Mouse (Mus musculus) heart, embryonic 11.5 days (tissue): Measurements from ENCODE around the gene Exoc6b. TPM values are rescaled to one million over a fixed set of nuclear protein-coding genes. Genes with fewer than 3 reads are reported as not detected.

ENCODE experiments used
- ATAC-seq: fragments of 200-750 bp; cut with Nextera tagmentation; replicated peaks from 2 replicates; pipeline ENCODE4 v1.8.0; 2017; ENCODE audit warnings: moderate library complexity; ENCODE audit not compliant: insufficient number of reproducible peaks, low FRiP score, low TSS enrichment
- H3K27ac ChIP-seq: fragments of 300-500 bp; sonication (generic); 2 replicates; pipeline ENCODE4 v1.5.1; 2014; ENCODE audit warnings: mild to moderate bottlenecking, low read depth, low read length
- H3K27me3 ChIP-seq: fragments of 300-500 bp; sonication (generic); 2 replicates; pipeline ENCODE4 v1.6.1; 2014; ENCODE audit warnings: mild to moderate bottlenecking, low read length, mixed read lengths; ENCODE audit not compliant: control insufficient read depth, insufficient read depth
- H3K36me3 ChIP-seq: fragments of 300-500 bp; sonication (generic); 2 replicates; pipeline ENCODE4 v1.6.1; 2014; ENCODE audit warnings: mild to moderate bottlenecking, low read length, moderate library complexity, mixed read lengths; ENCODE audit not compliant: control insufficient read depth, insufficient read depth
- H3K4me1 ChIP-seq: fragments of 300-500 bp; sonication (generic); 2 replicates; pipeline ENCODE4 v1.6.1; 2014; ENCODE audit warnings: low read length; ENCODE audit not compliant: control insufficient read depth, insufficient read depth
- H3K4me2 ChIP-seq: fragments of 300-500 bp; sonication (generic); 2 replicates; pipeline ENCODE4 v1.6.1; 2014; ENCODE audit warnings: mild to moderate bottlenecking, moderate library complexity
- H3K4me3 ChIP-seq: fragments of 300-500 bp; sonication (generic); 2 replicates; pipeline ENCODE4 v1.5.1; 2014; ENCODE audit warnings: low read depth, low read length
- H3K9ac ChIP-seq: fragments of 300-500 bp; sonication (generic); 2 replicates; pipeline ENCODE4 v1.6.1; 2014; ENCODE audit warnings: mild to moderate bottlenecking, low read depth, low read length, moderate library complexity
- H3K9me3 ChIP-seq: fragments of 300-500 bp; sonication (generic); replicated peaks from 2 replicates; pipeline ENCODE4 v1.6.1; 2016; ENCODE audit warnings: low read length; ENCODE audit not compliant: control insufficient read depth
- WGBS: fragments of 180-500 bp; shearing (Covaris S2); extraction: QIAGEN DNeasy Blood & Tissue Kit; methylation state at CpG from one replicate; pipeline ENCODE4 v1.1.7; 2014; ENCODE audit not compliant: insufficient replicate concordance; 5-methylcytosine and 5-hydroxymethylcytosine counted together
- polyA plus RNA-seq: library from polyadenylated mRNA; unstranded; fragments of >200 nt; fragmentation: Nextera tagmentation; extraction: Ambion mirVana; gene quantifications from 2 replicates; pipeline ENCODE4 v1.2.1, GENCODE M21; 2014

Exoc6b gene
- polyA plus RNA-seq, 1 experiment from 2014 or later = 24.2 TPM

DNA sequence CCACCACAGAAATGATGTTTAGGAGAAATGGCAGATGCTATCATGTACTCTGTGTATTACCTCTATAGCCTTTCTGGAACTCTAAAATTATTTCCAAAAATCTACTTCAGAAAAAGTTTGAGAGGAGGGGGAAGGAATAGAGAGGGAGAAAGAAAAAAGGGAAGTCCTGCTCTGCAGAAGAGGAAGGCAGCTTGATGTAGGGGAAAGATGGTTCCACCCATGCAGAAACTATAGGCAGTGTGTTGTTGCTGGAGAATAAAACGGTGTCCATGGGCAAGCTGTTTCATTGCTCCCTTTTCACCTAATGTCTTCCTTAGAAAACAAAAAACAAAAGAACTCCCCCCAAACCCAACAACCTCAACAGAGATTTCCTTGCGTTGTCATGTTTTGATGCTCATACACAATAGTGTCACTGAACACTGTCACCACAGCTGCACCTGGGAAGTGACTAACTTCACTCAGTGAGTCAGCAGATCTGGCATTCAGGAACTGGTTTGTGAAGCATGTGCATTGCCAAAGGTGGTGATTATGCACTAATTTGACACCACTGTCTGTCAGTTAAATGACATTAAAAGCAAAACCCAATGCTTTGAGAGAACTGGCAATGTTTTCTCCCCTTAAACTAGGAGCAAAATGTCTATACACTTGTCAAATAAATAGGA, 407.7 kb downstream of the Exoc6b start:
- Histone ChIP-seq H3K4me1 (no peaks in the 10 kb centered on the region), H3K9me3 (no peaks in the 10 kb centered on the region), H3K9ac (no peak overlapping the region), H3K27ac (no peak overlapping the region), H3K27me3 (no peaks in the 10 kb centered on the region), H3K4me2 (no peak overlapping the region), H3K36me3 (no peaks in the 10 kb centered on the region), H3K4me3 (no peak overlapping the region)
- no peak for ATAC-seq
- 76% methylated on average over 2 of the region's 2 CpGs for WGBS

DNA sequence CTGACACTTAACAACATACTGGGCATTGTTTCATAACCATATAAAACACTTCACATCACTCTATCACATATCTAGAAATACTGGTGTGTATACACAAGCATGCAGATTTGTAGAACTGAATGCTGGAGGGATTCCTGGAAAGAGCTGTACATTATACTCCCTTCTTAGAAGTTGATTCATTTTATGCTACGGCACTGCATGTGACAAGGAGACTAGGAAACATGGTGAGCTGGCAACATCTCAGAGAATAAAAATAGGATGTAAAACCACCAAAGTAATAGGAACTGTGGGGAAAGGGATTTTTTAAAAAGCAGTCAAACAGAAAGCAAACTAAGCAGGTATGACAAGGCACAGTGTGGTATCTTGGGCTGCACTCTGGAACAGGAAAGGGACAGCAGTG, 408.3 kb downstream of the Exoc6b start:
- WGBS = 91% methylated on average over 1 of the region's 1 CpGs
- Histone ChIP-seq H3K27ac (no peak overlapping the region), H3K27me3 (no peaks in the 10 kb centered on the region), H3K9ac (no peak overlapping the region), H3K36me3 (no peaks in the 10 kb centered on the region), H3K4me2 (no peak overlapping the region), H3K9me3 (no peaks in the 10 kb centered on the region), H3K4me1 (no peaks in the 10 kb centered on the region), H3K4me3 (no peak overlapping the region)
- ATAC-seq = no peak

DNA sequence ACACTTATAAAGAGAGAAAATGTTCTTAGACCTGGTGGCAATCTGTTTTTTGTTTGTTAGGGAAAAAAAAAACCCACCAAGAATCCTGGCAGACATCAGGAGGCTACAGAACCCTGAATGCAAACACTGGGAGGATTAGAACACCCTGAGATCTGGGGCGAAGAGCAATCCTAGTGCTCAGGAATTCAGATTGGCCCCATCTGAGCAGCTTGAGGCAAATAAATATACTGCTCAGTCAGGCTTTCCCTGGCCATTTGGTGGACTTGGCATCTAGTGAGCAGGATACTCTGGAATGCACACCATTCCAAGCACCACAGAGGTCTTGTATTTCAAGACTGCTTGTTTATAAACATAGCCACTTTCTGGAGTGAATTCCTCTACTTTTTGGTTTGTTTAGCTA, 412.2 kb downstream of the Exoc6b start:
- Histone ChIP-seq H3K4me3 (no peak overlapping the region), H3K4me1 (no peaks in the 10 kb centered on the region), H3K27ac (no peak overlapping the region), H3K27me3 (no peaks in the 10 kb centered on the region), H3K9ac (no peak overlapping the region), H3K36me3 (no peaks in the 10 kb centered on the region), H3K4me2 (no peak overlapping the region), H3K9me3 (no peaks in the 10 kb centered on the region)
- WGBS = 52% methylated on average over 1 of the region's 1 CpGs
- ATAC-seq = no peak

DNA sequence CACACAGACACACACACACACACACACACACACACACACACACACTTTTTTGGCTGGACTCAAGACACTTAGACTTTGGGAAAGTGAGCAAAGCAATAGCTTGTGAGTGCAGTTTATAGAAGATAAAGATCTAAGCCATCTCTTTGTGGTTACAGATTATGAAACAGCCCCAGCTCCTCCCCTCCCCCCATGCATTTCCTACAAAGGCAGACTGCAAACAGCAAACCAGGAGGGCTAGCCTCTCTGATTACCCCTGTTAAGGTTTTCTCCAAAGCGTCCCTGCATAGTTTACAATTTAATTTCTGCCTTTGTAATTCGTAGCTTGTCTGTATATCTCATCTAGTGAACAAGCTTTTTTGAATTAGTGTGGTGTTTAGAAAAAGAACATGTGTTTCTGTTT, 412.6 kb downstream of the Exoc6b start:
- 54% methylated on average over 2 of the region's 2 CpGs for WGBS
- H3K36me3 ChIP-seq = no peaks in the 10 kb centered on the region
- H3K9ac ChIP-seq = no peak overlapping the region
- no peaks in the 10 kb centered on the region for H3K9me3 ChIP-seq
- H3K27ac ChIP-seq = no peak overlapping the region
- H3K4me1 ChIP-seq = no peaks in the 10 kb centered on the region
- ATAC-seq = no peak
- no peak overlapping the region for H3K4me3 ChIP-seq
- no peaks in the 10 kb centered on the region for H3K27me3 ChIP-seq
- no peak overlapping the region for H3K4me2 ChIP-seq

DNA sequence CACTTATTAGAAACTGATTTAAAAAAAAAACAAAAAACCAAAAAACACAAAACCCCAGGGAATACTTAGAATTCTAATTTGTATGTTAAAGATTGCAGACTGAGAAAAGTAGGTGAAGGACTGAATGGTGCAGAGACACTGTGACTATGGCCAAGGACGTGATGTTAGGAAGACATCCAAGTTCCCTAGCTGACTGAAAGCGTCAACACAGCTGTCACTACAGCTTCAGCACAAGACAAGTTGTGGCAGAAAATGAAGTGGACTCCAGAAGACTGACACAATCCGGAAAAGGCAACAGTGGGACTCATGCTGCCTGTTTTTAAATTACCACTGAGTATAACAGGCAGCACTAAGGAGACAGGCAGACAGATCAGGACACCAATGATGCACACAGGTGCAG, 417.4 kb downstream of the Exoc6b start:
- Histone ChIP-seq H3K4me1 (0 out of 2 replicates have a peak, but pooled peaks cover 2% of the 10 kb centered on the region), H3K9me3 (no peaks in the 10 kb centered on the region), H3K9ac (no peak overlapping the region), H3K27ac (no peak overlapping the region), H3K4me2 (no peak overlapping the region), H3K4me3 (no peak overlapping the region), H3K36me3 (no peaks in the 10 kb centered on the region), H3K27me3 (no peaks in the 10 kb centered on the region)
- WGBS = 80% methylated on average over 3 of the region's 3 CpGs
- ATAC-seq = no peak

- WGBS = 32% methylated on average over 4 of the region's 4 CpGs
- H3K4me1 ChIP-seq = 0 out of 2 replicates have a peak, but pooled peaks cover 2% of the 10 kb centered on the region
- no peaks in the 10 kb centered on the region for H3K9me3 ChIP-seq
- no peak for ATAC-seq
- H3K36me3 ChIP-seq = no peaks in the 10 kb centered on the region
- no peak overlapping the region for H3K9ac ChIP-seq
- H3K4me2 ChIP-seq = no peak overlapping the region
- no peak overlapping the region for H3K4me3 ChIP-seq
- no peak overlapping the region for H3K27ac ChIP-seq
- H3K27me3 ChIP-seq = no peaks in the 10 kb centered on the region
These were observed 422.1 kb downstream of the Exoc6b start for GRCm38 (mm10) chr6:84647197-84647596.

DNA sequence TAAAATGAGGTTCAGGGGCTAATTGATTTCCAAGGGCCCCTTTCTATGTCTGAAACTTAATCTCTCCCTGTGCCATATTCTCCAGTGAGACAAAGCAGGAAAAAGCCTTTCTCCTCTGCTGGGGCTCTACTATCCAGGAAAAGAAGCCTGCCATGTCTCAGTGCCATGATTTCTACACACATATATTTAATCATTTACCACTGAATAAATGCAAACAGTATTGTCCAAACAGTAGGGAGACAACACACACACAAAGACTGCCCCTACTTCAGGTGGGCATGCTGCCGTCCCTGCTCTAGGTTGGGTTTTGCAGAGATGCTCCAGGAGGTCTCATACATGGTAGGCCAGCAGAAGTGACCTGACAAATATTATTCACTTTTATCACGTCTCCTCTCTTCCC, 422.6 kb downstream of the Exoc6b start:
- Histone ChIP-seq H3K4me2 (no peak overlapping the region), H3K4me1 (0 out of 2 replicates have a peak, but pooled peaks cover 2% of the 10 kb centered on the region), H3K27me3 (no peaks in the 10 kb centered on the region), H3K9ac (no peak overlapping the region), H3K27ac (no peak overlapping the region), H3K4me3 (no peak overlapping the region), H3K9me3 (no peaks in the 10 kb centered on the region), H3K36me3 (no peaks in the 10 kb centered on the region)
- no peak for ATAC-seq
- WGBS = 30% methylated on average over 2 of the region's 2 CpGs

GRCm38 (mm10) chr6:84641062-84641431, 428.3 kb downstream of the Exoc6b start:
- peaks cover 17% of the 10 kb centered on the region for H3K4me1 ChIP-seq
- no peak for ATAC-seq
- H3K27me3 ChIP-seq = no peaks in the 10 kb centered on the region
- no peaks in the 10 kb centered on the region for H3K36me3 ChIP-seq
- no peak overlapping the region for H3K27ac ChIP-seq
- no peak overlapping the region for H3K4me3 ChIP-seq
- WGBS = 49% methylated on average over 4 of the region's 4 CpGs
- no peak overlapping the region for H3K9ac ChIP-seq
- no peaks in the 10 kb centered on the region for H3K9me3 ChIP-seq
- peak overlapping the region; percentile 14; the same call in 1 of the 2 replicates for H3K4me2 ChIP-seq
